Mouse (Mus musculus) neural tube, embryonic 10.5 days (tissue): ENCODE results near the gene Cd81.
A peak's percentile ranks its signal among the peaks of the same experiment; 100 is the strongest.

Source experiments
- DNase-seq: peaks from one replicate; pipeline ENCODE4 v3.0.0-alpha.2; 2017; ENCODE audit warnings: low spot score; ENCODE audit errors: extremely low spot score

The Cd81 gene

GRCm38 (mm10) chr7:143049331-143049730, 3.2 kb upstream of the Cd81 start:
- no peak for DNase-seq

- DNase-seq = no peak
Measured at GRCm38 (mm10) chr7:143049841-143050816, 2.4 kb upstream of the Cd81 start.

- DNase-seq = no peak
Measured at GRCm38 (mm10) chr7:143051316-143051715, 1.2 kb upstream of the Cd81 start.

GRCm38 (mm10) chr7:143053008-143053899, 715 bp downstream of the Cd81 start:
- DNase-seq = peak; percentile 78

- DNase-seq = no peak
Measured at GRCm38 (mm10) chr7:143053961-143054611, 1.5 kb downstream of the Cd81 start.

GRCm38 (mm10) chr7:143054612-143054965, 2.0 kb downstream of the Cd81 start:
- DNase-seq = no peak

- no peak for DNase-seq
Measured at GRCm38 (mm10) chr7:143055001-143055400, 2.5 kb downstream of the Cd81 start.

GRCm38 (mm10) chr7:143055499-143056186, 3.1 kb downstream of the Cd81 start:
- no peak for DNase-seq

- DNase-seq = no peak
Measured at GRCm38 (mm10) chr7:143057023-143057422, 4.5 kb downstream of the Cd81 start.

- no peak for DNase-seq
Measured at GRCm38 (mm10) chr7:143057667-143058220, 5.2 kb downstream of the Cd81 start.

- no peak for DNase-seq
Measured at GRCm38 (mm10) chr7:143058221-143058697, 5.7 kb downstream of the Cd81 start.

GRCm38 (mm10) chr7:143059202-143059870, 6.8 kb downstream of the Cd81 start:
- no peak for DNase-seq

- no peak for DNase-seq
Measured at GRCm38 (mm10) chr7:143062704-143063103, 10.2 kb downstream of the Cd81 start.

- no peak for DNase-seq
Measured at GRCm38 (mm10) chr7:143064226-143064625, 11.7 kb downstream of the Cd81 start.

- no peak for DNase-seq
Measured at GRCm38 (mm10) chr7:143065692-143066091, 13.2 kb downstream of the Cd81 start.

- no peak for DNase-seq
Measured at GRCm38 (mm10) chr7:143067469-143067868, 14.9 kb downstream of the Cd81 start.

- no peak for DNase-seq
Measured at GRCm38 (mm10) chr7:143067897-143068296, 15.4 kb downstream of the Cd81 start.

GRCm38 (mm10) chr7:143068316-143068881, 15.9 kb downstream of the Cd81 start:
- peak; percentile 46 for DNase-seq

- DNase-seq = peak; percentile 97
Measured at GRCm38 (mm10) chr7:143068882-143069591, 16.5 kb downstream of the Cd81 start, which contains the start of gene Tssc4. Gene Tssc4, plus strand, starts transcription at chr7:143069249.
